Mouse (Mus musculus) c-Kit-positive CD71-positive TER-119-positive erythroid progenitor cells, embryonic 14.5 days (primary cell): ENCODE data around the gene Olfr324.

Experiments
- DNase-seq: peaks from one replicate; pipeline ENCODE4 v3.0.0-alpha.2; 2013; ENCODE audit warnings: low spot score

The Olfr324 gene

GRCm38 (mm10) chr11:58634878-58635277, 40.0 kb downstream of the Olfr324 start:
- DNase-seq = no peak

- peak; percentile 74 for DNase-seq
Observed at GRCm38 (mm10) chr11:58636376-58636977, 41.6 kb downstream of the Olfr324 start.

GRCm38 (mm10) chr11:58638176-58638701, 43.3 kb downstream of the Olfr324 start:
- no peak for DNase-seq

GRCm38 (mm10) chr11:58640272-58640867, 45.5 kb downstream of the Olfr324 start, which contains the start of gene Trim58:
TSS of gene Trim58 (plus strand) at chr11:58640465.
- peak; percentile 66 for DNase-seq

GRCm38 (mm10) chr11:58641057-58641456, 46.1 kb downstream of the Olfr324 start:
- peak; percentile 81 for DNase-seq

GRCm38 (mm10) chr11:58641638-58642358, 46.9 kb downstream of the Olfr324 start:
- peak; percentile 95 for DNase-seq

GRCm38 (mm10) chr11:58643350-58643749, 48.4 kb downstream of the Olfr324 start:
- DNase-seq = peak; percentile 90
